Mouse (Mus musculus) hindbrain, embryonic 12.5 days (tissue): ENCODE measurements around the gene Slc7a7. TPM values are rescaled to one million over a fixed set of nuclear protein-coding genes. Genes with fewer than 3 reads are reported as not detected.
A peak's percentile ranks its signal among the peaks of the same experiment; 100 is the strongest.

Experiments
- ATAC-seq: fragments of 200-750 bp; cut with Nextera tagmentation; 2 replicates; pipeline ENCODE4 v1.8.0; 2017; ENCODE audit warnings: moderate TSS enrichment; ENCODE audit not compliant: low FRiP score
- H3K27ac ChIP-seq: fragments of 300-500 bp; sonication (generic); 2 replicates; pipeline ENCODE4 v1.5.1; 2016; ENCODE audit warnings: mild to moderate bottlenecking
- H3K27me3 ChIP-seq: fragments of 300-500 bp; sonication (generic); 2 replicates; pipeline ENCODE4 v1.6.1; 2016; ENCODE audit warnings: mild to moderate bottlenecking
- H3K36me3 ChIP-seq: fragments of 300-500 bp; sonication (generic); 2 replicates; pipeline ENCODE4 v1.6.1; 2016; ENCODE audit warnings: mild to moderate bottlenecking
- H3K4me1 ChIP-seq: fragments of 300-500 bp; sonication (generic); 2 replicates; pipeline ENCODE4 v1.6.1; 2016
- H3K4me2 ChIP-seq: fragments of 300-500 bp; sonication (generic); replicated peaks from 2 replicates; pipeline ENCODE4 v1.6.1; 2016; ENCODE audit warnings: mild to moderate bottlenecking
- H3K4me3 ChIP-seq: fragments of 300-500 bp; sonication (generic); 2 replicates; pipeline ENCODE4 v1.5.1; 2016; ENCODE audit warnings: mild to moderate bottlenecking
- H3K9ac ChIP-seq: fragments of 300-500 bp; sonication (generic); 2 replicates; pipeline ENCODE4 v1.6.1; 2016; ENCODE audit warnings: mild to moderate bottlenecking, moderate library complexity
- H3K9me3 ChIP-seq: fragments of 300-500 bp; sonication (generic); replicated peaks from 2 replicates; pipeline ENCODE4 v1.6.1; 2016; ENCODE audit warnings: mild to moderate bottlenecking
- WGBS: fragments of 180-500 bp; shearing (Covaris S2); methylation state at CpG from one replicate; pipeline ENCODE4 v1.1.7; 2016; 5-methylcytosine and 5-hydroxymethylcytosine counted together
- polyA plus RNA-seq: library from polyadenylated mRNA; unstranded; fragments of >200 nt; fragmentation: Nextera tagmentation; extraction: Ambion mirVana; gene quantifications from 2 replicates; pipeline ENCODE4 v1.2.1, GENCODE M21; 2016

The Slc7a7 gene
- polyA plus RNA-seq, 1 experiment from 2014 or later, result 5.1 TPM

- Histone ChIP-seq H3K27me3 (peaks cover 52% of the 10 kb centered on the region), H3K4me1 (peaks cover 19% of the 10 kb centered on the region), H3K9ac (no peak overlapping the region), H3K27ac (no peak overlapping the region), H3K36me3 (no peaks in the 10 kb centered on the region), H3K4me2 (no peak overlapping the region; the same call in 1 of the 2 replicates), H3K4me3 (no peak overlapping the region), H3K9me3 (no peaks in the 10 kb centered on the region)
- 56% methylated on average over 4 of the region's 4 CpGs for WGBS
- no peak for ATAC-seq
Observed at GRCm38 (mm10) chr14:54416830-54417229, 750 bp downstream of the Slc7a7 start.

- H3K4me3 ChIP-seq, result no peak overlapping the region
- H3K9me3 ChIP-seq, result no peaks in the 10 kb centered on the region
- H3K4me1 ChIP-seq, result peaks cover 19% of the 10 kb centered on the region
- no peak overlapping the region for H3K9ac ChIP-seq
- WGBS, result 30% methylated on average over 5 of the region's 5 CpGs
- ATAC-seq, result no peak
- H3K4me2 ChIP-seq, result no peak overlapping the region
- peaks cover 52% of the 10 kb centered on the region for H3K27me3 ChIP-seq
- H3K27ac ChIP-seq, result no peak overlapping the region
- H3K36me3 ChIP-seq, result no peaks in the 10 kb centered on the region
Observed at GRCm38 (mm10) chr14:54416229-54416775, 1.3 kb downstream of the Slc7a7 start.

GRCm38 (mm10) chr14:54415241-54416020 is 2.1 kb downstream of the Slc7a7 start:
- Histone ChIP-seq H3K36me3 (no peaks in the 10 kb centered on the region), H3K27ac (no peak overlapping the region), H3K27me3 (peaks cover 52% of the 10 kb centered on the region), H3K4me2 (no peak overlapping the region), H3K4me1 (peaks cover 20% of the 10 kb centered on the region), H3K9ac (no peak overlapping the region), H3K4me3 (no peak overlapping the region), H3K9me3 (no peaks in the 10 kb centered on the region)
- ATAC-seq, result no peak
- 7% methylated on average over 13 of the region's 13 CpGs for WGBS

- H3K27ac ChIP-seq, result no peak overlapping the region
- H3K4me1 ChIP-seq, result peaks cover 30% of the 10 kb centered on the region
- no peaks in the 10 kb centered on the region for H3K9me3 ChIP-seq
- H3K27me3 ChIP-seq, result peaks cover 52% of the 10 kb centered on the region
- H3K36me3 ChIP-seq, result no peaks in the 10 kb centered on the region
- H3K4me2 ChIP-seq, result peak overlapping the region; percentile 35
- H3K4me3 ChIP-seq, result no peak overlapping the region; the same call in 1 of the 2 replicates
- ATAC-seq, result no peak
- no peak overlapping the region for H3K9ac ChIP-seq
- WGBS, result 7% methylated on average over 18 of the region's 18 CpGs
Observed at GRCm38 (mm10) chr14:54413877-54414700, 3.5 kb downstream of the Slc7a7 start.

GRCm38 (mm10) chr14:54412629-54413170 is 4.9 kb downstream of the Slc7a7 start:
- Histone ChIP-seq H3K27ac (no peak overlapping the region), H3K4me1 (peaks cover 28% of the 10 kb centered on the region), H3K4me3 (no peak overlapping the region), H3K9me3 (no peaks in the 10 kb centered on the region), H3K4me2 (no peak overlapping the region), H3K27me3 (peaks cover 43% of the 10 kb centered on the region), H3K36me3 (no peaks in the 10 kb centered on the region), H3K9ac (no peak overlapping the region)
- 48% methylated on average over 2 of the region's 2 CpGs for WGBS
- ATAC-seq, result no peak

GRCm38 (mm10) chr14:54412000-54412576 is 5.5 kb downstream of the Slc7a7 start:
- H3K9me3 ChIP-seq, result no peaks in the 10 kb centered on the region
- H3K4me3 ChIP-seq, result no peak overlapping the region
- peaks cover 37% of the 10 kb centered on the region for H3K27me3 ChIP-seq
- H3K36me3 ChIP-seq, result no peaks in the 10 kb centered on the region
- no peak overlapping the region for H3K9ac ChIP-seq
- no peak overlapping the region for H3K4me2 ChIP-seq
- ATAC-seq, result no peak
- no peak overlapping the region for H3K27ac ChIP-seq
- peaks cover 22% of the 10 kb centered on the region for H3K4me1 ChIP-seq
- 33% methylated on average over 9 of the region's 9 CpGs for WGBS

GRCm38 (mm10) chr14:54409980-54410810 is 7.4 kb downstream of the Slc7a7 start:
- Histone ChIP-seq H3K4me1 (peaks cover 22% of the 10 kb centered on the region), H3K27ac (peak overlapping the region; percentile 40; the same call in 1 of the 2 replicates), H3K9me3 (no peaks in the 10 kb centered on the region), H3K27me3 (peaks cover 22% of the 10 kb centered on the region), H3K4me2 (no peak overlapping the region; the same call in 1 of the 2 replicates), H3K9ac (peak overlapping the region; percentile 35; the same call in 1 of the 2 replicates), H3K4me3 (no peak overlapping the region), H3K36me3 (no peaks in the 10 kb centered on the region)
- no peak for ATAC-seq
- WGBS, result 42% methylated on average over 17 of the region's 17 CpGs

GRCm38 (mm10) chr14:54409057-54409645 is 8.4 kb downstream of the Slc7a7 start:
- H3K27me3 ChIP-seq, result peaks cover 12% of the 10 kb centered on the region
- H3K36me3 ChIP-seq, result no peaks in the 10 kb centered on the region
- H3K27ac ChIP-seq, result no peak overlapping the region
- H3K9me3 ChIP-seq, result no peaks in the 10 kb centered on the region
- H3K9ac ChIP-seq, result no peak overlapping the region
- peaks cover 21% of the 10 kb centered on the region for H3K4me1 ChIP-seq
- ATAC-seq, result no peak
- no peak overlapping the region for H3K4me3 ChIP-seq
- H3K4me2 ChIP-seq, result no peak overlapping the region
- WGBS, result 79% methylated on average over 7 of the region's 7 CpGs

GRCm38 (mm10) chr14:54408336-54409056 is 9.1 kb downstream of the Slc7a7 start:
- 81% methylated on average over 25 of the region's 25 CpGs for WGBS
- no peak overlapping the region for H3K4me2 ChIP-seq

GRCm38 (mm10) chr14:54401723-54402122 is 15.9 kb downstream of the Slc7a7 start:
- ATAC-seq, result no peak
- Histone ChIP-seq H3K4me2 (no peak overlapping the region), H3K36me3 (no peaks in the 10 kb centered on the region), H3K9me3 (no peaks in the 10 kb centered on the region), H3K4me1 (no peaks in the 10 kb centered on the region), H3K4me3 (no peak overlapping the region), H3K9ac (no peak overlapping the region), H3K27me3 (no peaks in the 10 kb centered on the region), H3K27ac (no peak overlapping the region)
- WGBS, result 82% methylated on average over 3 of the region's 3 CpGs

More at GRCm38 (mm10) chr14:54408336-54409056, 9.1 kb downstream of the Slc7a7 start:
- Histone ChIP-seq H3K4me3 (no peak overlapping the region), H3K27me3 (peaks cover 5% of the 10 kb centered on the region; the same call in 1 of the 2 replicates), H3K36me3 (no peaks in the 10 kb centered on the region), H3K27ac (no peak overlapping the region), H3K9me3 (no peaks in the 10 kb centered on the region), H3K4me1 (peaks cover 15% of the 10 kb centered on the region), H3K9ac (no peak overlapping the region)
- no peak for ATAC-seq
